In genomic region chr11:97663528-97664338, GRCm38 (mm10) we compare ENCODE assay signal across 2 mouse cellular contexts.
TF ChIP-seq lines count a peak whose summit lies in the region.

No protein-coding gene starts in this region.

TF ChIP-seq in C2C12, 6 proteins besides CTCF, POLR2A, EP300 and RAD21:
- no peak for TF ChIP-seq USF1 (IDR thresholded peaks at IDR 0.05; ENCODE audit: low read depth)
- TF ChIP-seq MYOG (IDR thresholded peaks at IDR 0.05; ENCODE audit: control insufficient read depth, extremely low read depth, insufficient read length): no peak
- no peak for TF ChIP-seq MAX (IDR thresholded peaks at IDR 0.05)
- TF ChIP-seq MYOD1 (IDR thresholded peaks at IDR 0.05; ENCODE audit: control insufficient read depth, insufficient read length, low read depth): no peak
- TF ChIP-seq CEBPB (IDR thresholded peaks at IDR 0.05; ENCODE audit: low read depth): no peak
- no peak for TF ChIP-seq FOSL1 (IDR thresholded peaks at IDR 0.05; ENCODE audit: insufficient read depth, low read length, poor library complexity, severe bottlenecking)
TF ChIP-seq in C2C12: peak in this region for 0.

TF ChIP-seq in MEL, 35 proteins besides CTCF, POLR2A, EP300 and RAD21:
- TF ChIP-seq NELFE (IDR thresholded peaks at IDR 0.05; ENCODE audit: low read depth, low read length) (no peak), USF1 (IDR thresholded peaks at IDR 0.05; ENCODE audit: low read depth, low read length) (no peak), GABPA (IDR thresholded peaks at IDR 0.05; ENCODE audit: low read depth, low read length) (no peak), CHD2 (IDR thresholded peaks at IDR 0.05; ENCODE audit: low read length) (no peak; the same call in 1 of the 2 replicates), BHLHE40 (IDR thresholded peaks at IDR 0.05; ENCODE audit: borderline replicate concordance, low read depth, low read length) (peak; percentile 44; the same call in 1 of the 2 replicates), MAFK (IDR thresholded peaks at IDR 0.05; ENCODE audit: borderline replicate concordance, low read depth, low read length) (no peak), SMC3 (IDR thresholded peaks at IDR 0.05; ENCODE audit: low read depth, low read length) (no peak), ZNF384 (IDR thresholded peaks at IDR 0.05; ENCODE audit: low read depth, low read length) (no peak), CHD1 (IDR thresholded peaks at IDR 0.05; ENCODE audit: low read depth, low read length) (no peak), TCF12 (IDR thresholded peaks at IDR 0.05; ENCODE audit: low read depth, low read length) (no peak), MAZ (IDR thresholded peaks at IDR 0.05; ENCODE audit: low read depth, low read length) (peak; percentile 46; the same call in 1 of the 2 replicates)
TF ChIP-seq in MEL: peak in this region for 2.
